Mouse (Mus musculus) CH12.LX (cell line): ENCODE data around the gene Fuk. TPM values are rescaled to one million over a fixed set of nuclear protein-coding genes. Genes with fewer than 3 reads are reported as not detected.

Experiments used
- DNase-seq: peaks from one replicate; pipeline ENCODE4 v3.0.0-alpha.2; 2013; ENCODE audit errors: extremely low read depth
- H3K27ac ChIP-seq: 2 replicates; pipeline ENCODE4 v1.5.1; 2012; ENCODE audit warnings: low read depth, mild to moderate bottlenecking, control low read depth, moderate library complexity; ENCODE audit not compliant: insufficient read depth
- H3K27me3 ChIP-seq: replicated peaks from 2 replicates; pipeline ENCODE3; 2012; ENCODE audit warnings: inconsistent platforms
- H3K36me3 ChIP-seq, 2 experiments: replicated peaks in 1 of 2; 2 replicates each; pipeline versions ENCODE3 to v1.6.1; 2012; ENCODE audit warnings: inconsistent platforms in 1 of 2, low read length in 1 of 2, mild to moderate bottlenecking in 1 of 2, mixed read lengths in 1 of 2, moderate library complexity in 1 of 2; ENCODE audit not compliant: control insufficient read depth in 1 of 2, insufficient read depth in 1 of 2
- H3K4me1 ChIP-seq, 2 experiments: 2 replicates each; pipeline ENCODE4 v1.6.1; 2012; ENCODE audit warnings: inconsistent platforms in 1 of 2, moderate library complexity in 1 of 2; ENCODE audit not compliant: insufficient read depth in 2 of 2, control insufficient read depth in 1 of 2
- H3K4me2 ChIP-seq: 2 replicates; pipeline ENCODE4 v1.6.1; 2012; ENCODE audit warnings: low read depth, mild to moderate bottlenecking, control low read depth; ENCODE audit not compliant: poor library complexity, insufficient read depth, severe bottlenecking
- H3K4me3 ChIP-seq, 3 experiments: fragments of 150-350 bp in 1 of 3; sonication (generic) in 1 of 3; replicated peaks in 1 of 3; 2 replicates each; pipeline versions ENCODE3 to v1.5.1; 2011 to 2012; ENCODE audit warnings: low read depth in 2 of 3, low read length in 2 of 3, mild to moderate bottlenecking in 2 of 3, moderate library complexity in 2 of 3, control low read depth in 1 of 3, improper control_type of control experiment in 1 of 3, inconsistent platforms in 1 of 3, mixed read lengths in 1 of 3; ENCODE audit not compliant: poor library complexity in 1 of 3
- H3K79me2 ChIP-seq: replicated peaks from 2 replicates; pipeline ENCODE4 v1.6.1; 2012; ENCODE audit warnings: mild to moderate bottlenecking, moderate library complexity; ENCODE audit not compliant: control insufficient read depth, poor library complexity, insufficient read depth, severe bottlenecking; ENCODE audit errors: extremely low read depth
- H3K9ac ChIP-seq: 2 replicates; pipeline ENCODE4 v1.6.1; 2012; ENCODE audit warnings: low read depth, mild to moderate bottlenecking, control low read depth, moderate library complexity; ENCODE audit not compliant: insufficient read depth
- H3K9me3 ChIP-seq: replicated peaks from 2 replicates; pipeline ENCODE3; 2012; ENCODE audit warnings: low read length, inconsistent platforms, mixed read lengths
- CTCF ChIP-seq, 2 experiments: IDR thresholded peaks in 1 of 2; conservative IDR thresholded peaks in 1 of 2; 2 replicates each; pipeline ENCODE4 v1.5.1; 2011 to 2012; ENCODE audit warnings: low read depth in 2 of 2, low read length in 2 of 2, improper control_type of control experiment in 1 of 2, inconsistent platforms in 1 of 2, mild to moderate bottlenecking in 1 of 2, moderate library complexity in 1 of 2
- E2F4 ChIP-seq: IDR thresholded peaks from 2 replicates; pipeline ENCODE4 v1.6.1; 2011; ENCODE audit warnings: low read depth, low read length, improper control_type of control experiment; ENCODE audit not compliant: insufficient replicate concordance
- EP300 ChIP-seq: IDR thresholded peaks from 2 replicates; pipeline ENCODE4 v1.6.1; 2011; ENCODE audit warnings: low read length, improper control_type of control experiment
- GABPA ChIP-seq: IDR thresholded peaks from 2 replicates; pipeline ENCODE4 v1.6.1; 2012; ENCODE audit warnings: low read depth, low read length, improper control_type of control experiment, inconsistent platforms; ENCODE audit not compliant: insufficient replicate concordance
- HCFC1 ChIP-seq: IDR thresholded peaks from 2 replicates; pipeline ENCODE4 v1.6.1; 2012; ENCODE audit warnings: low read depth, mild to moderate bottlenecking, inconsistent platforms, low read length, improper control_type of control experiment
- JUN ChIP-seq: IDR thresholded peaks from 2 replicates; pipeline ENCODE4 v1.6.1; 2011; ENCODE audit warnings: low read depth, mild to moderate bottlenecking, low read length, improper control_type of control experiment, moderate library complexity; ENCODE audit not compliant: insufficient read depth
- JUND ChIP-seq: conservative IDR thresholded peaks from 2 replicates; pipeline ENCODE4 v1.6.1; 2011; ENCODE audit warnings: low read depth, low read length, improper control_type of control experiment
- KAT2A ChIP-seq: IDR thresholded peaks from 2 replicates; pipeline ENCODE4 v1.6.1; 2012; ENCODE audit warnings: low read length, improper control_type of control experiment, inconsistent platforms; ENCODE audit not compliant: insufficient replicate concordance
- MAFK ChIP-seq: IDR thresholded peaks from 2 replicates; pipeline ENCODE4 v1.6.1; 2011; ENCODE audit warnings: low read length, improper control_type of control experiment; ENCODE audit not compliant: insufficient replicate concordance
- MEF2A ChIP-seq: IDR thresholded peaks from 2 replicates; pipeline ENCODE4 v1.6.1; 2014; ENCODE audit warnings: low read depth, mild to moderate bottlenecking, inconsistent platforms, low read length, improper control_type of control experiment, borderline replicate concordance
- MYC ChIP-seq: IDR thresholded peaks from 2 replicates; pipeline ENCODE4 v1.6.1; 2011; ENCODE audit warnings: low read depth, mild to moderate bottlenecking, improper control_type of control experiment, low read length
- NELFE ChIP-seq: IDR thresholded peaks from 2 replicates; pipeline ENCODE4 v1.6.1; 2011; ENCODE audit warnings: low read depth, low read length, improper control_type of control experiment
- PAX5 ChIP-seq: IDR thresholded peaks from 2 replicates; pipeline ENCODE4 v1.6.1; 2012; ENCODE audit warnings: low read length, inconsistent platforms, mixed read lengths
- POLR2A ChIP-seq: IDR thresholded peaks from 2 replicates; pipeline ENCODE4 v1.6.1; 2011; ENCODE audit warnings: low read depth, mild to moderate bottlenecking, improper control_type of control experiment, low read length
- POLR2AphosphoS2 ChIP-seq: IDR thresholded peaks from 2 replicates; pipeline ENCODE4 v1.6.1; 2011; ENCODE audit warnings: low read depth, low read length, improper control_type of control experiment
- RAD21 ChIP-seq: IDR thresholded peaks from 2 replicates; pipeline ENCODE4 v1.6.1; 2011; ENCODE audit warnings: low read depth, mild to moderate bottlenecking, low read length, improper control_type of control experiment, moderate library complexity
- SIN3A ChIP-seq: IDR thresholded peaks from 2 replicates; pipeline ENCODE4 v1.6.1; 2012; ENCODE audit warnings: low read length, improper control_type of control experiment, inconsistent platforms
- SMC3 ChIP-seq: IDR thresholded peaks from 2 replicates; pipeline ENCODE4 v1.6.1; 2011; ENCODE audit warnings: low read depth, low read length, improper control_type of control experiment
- UBTF ChIP-seq: IDR thresholded peaks from 2 replicates; pipeline ENCODE4 v1.6.1; 2012; ENCODE audit warnings: low read depth, mild to moderate bottlenecking, inconsistent platforms, low read length, improper control_type of control experiment, moderate library complexity
- USF1 ChIP-seq: IDR thresholded peaks from 2 replicates; pipeline ENCODE4 v1.6.1; 2014; ENCODE audit warnings: low read depth, mild to moderate bottlenecking, inconsistent platforms, low read length, improper control_type of control experiment
- USF2 ChIP-seq: conservative IDR thresholded peaks from 2 replicates; pipeline ENCODE4 v1.6.1; 2011; ENCODE audit warnings: low read depth, low read length, improper control_type of control experiment
- ZMIZ1 ChIP-seq: IDR thresholded peaks from 2 replicates; pipeline ENCODE4 v1.6.1; 2012; ENCODE audit warnings: low read depth, mild to moderate bottlenecking, inconsistent platforms, low read length, improper control_type of control experiment
- ZNF384 ChIP-seq: IDR thresholded peaks from 2 replicates; pipeline ENCODE4 v1.6.1; 2012; ENCODE audit warnings: low read depth, low read length, improper control_type of control experiment, inconsistent platforms
- dilution Hi-C: fragments of 300-500 bp; cut with MboI; formaldehyde crosslinking; loops from 2 replicates; pipeline ENCODE4 v1.14.3; 2020; ENCODE audit warnings: low sequenced_read_pairs; ENCODE audit not compliant: extremely low pct_unique_long_range_greater_than_20kb, extremely low pct_ligation_motif_present
- in situ Hi-C: fragments of 300-500 bp; cut with MboI; formaldehyde crosslinking; loops from 3 replicates; pipeline ENCODE4 v1.14.3; 2019; ENCODE audit warnings: low sequenced_read_pairs, low pct_ligation_motif_present, low pct_unique_long_range_greater_than_20kb, mixed read lengths
- polyA plus RNA-seq: library from polyadenylated mRNA; unstranded; fragments of >175 nt; gene quantifications from 2 replicates; pipeline ENCODE4 v1.2.1, GENCODE M21; 2012; ENCODE audit warnings: low read depth; ENCODE audit not compliant: insufficient read length
- total RNA-seq, 2 experiments: library from RNA; depleted of rRNA; stranded (reverse); fragments of 300-350 nt in 1 of 2; fragments of >200 nt in 1 of 2; gene quantifications; 2 replicates each; pipeline ENCODE4 v1.2.3; 2012 to 2014

Gene Fuk
- total and polyA plus RNA-seq, 3 experiments: 6.4 to 14.4 (median 6.8) TPM

- in situ Hi-C loops: no loop called here
- Histone ChIP-seq H3K36me3 (peaks cover 0 to 66% of the 10 kb centered on the region in 2 experiments), H3K4me3 (no peak overlapping the region), H3K27me3 (no peaks in the 10 kb centered on the region), H3K4me2 (peak overlapping the region; percentile 57; the same call in 1 of the 2 replicates), H3K27ac (peak overlapping the region; percentile 77), H3K79me2 (peaks cover 37% of the 10 kb centered on the region), H3K9ac (no peak overlapping the region; the same call in 1 of the 2 replicates), H3K9me3 (no peaks in the 10 kb centered on the region), H3K4me1 (peaks cover 27 to 95% of the 10 kb centered on the region in 2 experiments)
- dilution Hi-C loops: no loop called here
- DNase-seq: no peak
- TF ChIP-seq POLR2A: no peak
- TF ChIP-seq ZMIZ1: no peak
- TF ChIP-seq POLR2AphosphoS2: no peak
- TF ChIP-seq RAD21: no peak
- TF ChIP-seq SMC3: no peak
- no peak for TF ChIP-seq NELFE
- TF ChIP-seq JUN: no peak
- no peak for TF ChIP-seq ZNF384
- TF ChIP-seq CTCF (conservative IDR thresholded peaks at IDR 0.05 in 1 of 2, IDR thresholded peaks at IDR 0.05 in 1 of 2; ENCODE audit: low read depth in 2 of 2, low read length in 2 of 2): no peak
- TF ChIP-seq PAX5: no peak
- TF ChIP-seq USF1: no peak
- no peak for TF ChIP-seq JUND
- TF ChIP-seq UBTF: no peak
- TF ChIP-seq GABPA: no peak
These were observed 38.6 kb upstream of the Fuk start for GRCm38 (mm10) chr8:110940682-110941452.

GRCm38 (mm10) chr8:110938882-110939589 is 36.7 kb upstream of the Fuk start:
- Histone ChIP-seq H3K9me3 (peaks cover 5% of the 10 kb centered on the region), H3K79me2 (peaks cover 45% of the 10 kb centered on the region), H3K36me3 (peaks cover 4 to 63% of the 10 kb centered on the region in 2 experiments), H3K4me2 (peak overlapping the region; percentile 79), H3K9ac (peak overlapping the region; percentile 55), H3K4me1 (peaks cover 27 to 90% of the 10 kb centered on the region in 2 experiments), H3K27ac (peak overlapping the region; percentile 95), H3K27me3 (no peaks in the 10 kb centered on the region), H3K4me3 (peak overlapping the region in 1 of 3 experiments; percentile 40)
- in situ Hi-C loops (no loop called here), dilution Hi-C loops (no loop called here)
- TF ChIP-seq SMC3 (no peak), JUN (no peak), MEF2A (peak; percentile 57), POLR2A (0 out of 2 replicates have a peak, but pooled peaks have one; percentile 39), MYC (no peak), JUND (no peak), KAT2A (no peak), E2F4 (no peak), ZNF384 (peak; percentile 92), PAX5 (no peak), SIN3A (no peak), EP300 (peak; percentile 29; the same call in 1 of the 2 replicates), HCFC1 (no peak), USF2 (no peak), CTCF (conservative IDR thresholded peaks at IDR 0.05 in 1 of 2, IDR thresholded peaks at IDR 0.05 in 1 of 2; ENCODE audit: low read depth in 2 of 2, low read length in 2 of 2) (no peak), UBTF (0 out of 2 replicates have a peak, but pooled peaks have one; percentile 60), MAFK (no peak)
- no peak for DNase-seq
